Mouse (Mus musculus) C2C12 (cell line): ENCODE data around the gene Cux2. TPM values are rescaled to one million over a fixed set of nuclear protein-coding genes. Genes with fewer than 3 reads are reported as not detected.

ENCODE experiments used
- H3K27me3 ChIP-seq: one replicate; pipeline ENCODE4 v1.6.1; 2011; ENCODE audit not compliant: control insufficient read depth, insufficient read depth, insufficient read length
- H3K36me3 ChIP-seq: one replicate; pipeline ENCODE4 v1.6.1; 2011; ENCODE audit not compliant: control insufficient read depth, insufficient read depth
- H3K4me3 ChIP-seq: one replicate; pipeline ENCODE4 v1.5.1; 2011; ENCODE audit warnings: mild to moderate bottlenecking, control low read depth; ENCODE audit not compliant: poor library complexity, insufficient read depth, severe bottlenecking
- H3K79me2 ChIP-seq: one replicate; pipeline ENCODE4 v1.6.1; 2011; ENCODE audit not compliant: control insufficient read depth, insufficient read depth
- H3K79me3 ChIP-seq: one replicate; pipeline ENCODE4 v1.6.1; 2011; ENCODE audit warnings: low read depth, control low read depth
- H3ac ChIP-seq: one replicate; pipeline ENCODE3; 2011; ENCODE audit warnings: low read depth; ENCODE audit not compliant: control insufficient read depth, insufficient read length
- CEBPB ChIP-seq: IDR thresholded peaks from one replicate; pipeline ENCODE4 v1.6.1; 2011; ENCODE audit warnings: low read depth, mild to moderate bottlenecking, control low read depth, moderate library complexity
- CTCF ChIP-seq: IDR thresholded peaks from one replicate; pipeline ENCODE4 v1.5.1; 2011; ENCODE audit not compliant: control insufficient read depth, insufficient read depth, insufficient read length
- FOSL1 ChIP-seq: IDR thresholded peaks from one replicate; pipeline ENCODE4 v1.8.0; 2011; ENCODE audit warnings: mild to moderate bottlenecking, low read length; ENCODE audit not compliant: poor library complexity, insufficient read depth, severe bottlenecking
- MAX ChIP-seq: IDR thresholded peaks from one replicate; pipeline ENCODE4 v1.6.1; 2011; ENCODE audit warnings: mild to moderate bottlenecking, control low read depth
- MYOD1 ChIP-seq: IDR thresholded peaks from one replicate; pipeline ENCODE4 v1.6.1; 2011; ENCODE audit warnings: low read depth; ENCODE audit not compliant: control insufficient read depth, insufficient read length
- MYOG ChIP-seq: IDR thresholded peaks from one replicate; pipeline ENCODE4 v1.6.1; 2011; ENCODE audit not compliant: control insufficient read depth, insufficient read length; ENCODE audit errors: extremely low read depth
- USF1 ChIP-seq: IDR thresholded peaks from one replicate; pipeline ENCODE4 v1.6.1; 2011; ENCODE audit warnings: low read depth, mild to moderate bottlenecking, control low read depth, moderate library complexity
- polyA plus RNA-seq: library from polyadenylated mRNA; unstranded; fragments of >200 nt; fragmentation: generic; extraction: Trizol; gene quantifications from one replicate; pipeline ENCODE4 v1.2.1, GENCODE M21; 2012; ENCODE audit warnings: missing spikeins

Cux2 gene
- polyA plus RNA-seq, 1 experiment = 0.08 TPM

GRCm38 (mm10) chr5:121916813-121917212 is 133.1 kb downstream of the Cux2 start:
- TF ChIP-seq CEBPB = no peak
- no peak for TF ChIP-seq MAX
- TF ChIP-seq FOSL1 = no peak
- no peak for TF ChIP-seq MYOG
- TF ChIP-seq USF1 = no peak
- no peak for TF ChIP-seq MYOD1
- TF ChIP-seq CTCF = no peak
- Histone ChIP-seq H3K27me3 (peaks cover 74% of the 10 kb centered on the region), H3K4me3 (no peak overlapping the region), H3K79me3 (no peaks in the 10 kb centered on the region), H3ac (no peak overlapping the region), H3K79me2 (no peaks in the 10 kb centered on the region), H3K36me3 (no peaks in the 10 kb centered on the region)

GRCm38 (mm10) chr5:121913999-121914398 is 135.9 kb downstream of the Cux2 start:
- no peaks in the 10 kb centered on the region for H3K79me2 ChIP-seq
- H3ac ChIP-seq = no peak overlapping the region
- H3K79me3 ChIP-seq = no peaks in the 10 kb centered on the region
- H3K36me3 ChIP-seq = no peaks in the 10 kb centered on the region
- no peak overlapping the region for H3K4me3 ChIP-seq
- no peak for TF ChIP-seq MYOD1
- TF ChIP-seq FOSL1 = no peak
- TF ChIP-seq CTCF = no peak
- TF ChIP-seq MYOG = no peak
- peaks cover 68% of the 10 kb centered on the region for H3K27me3 ChIP-seq

- Histone ChIP-seq H3ac (no peak overlapping the region), H3K27me3 (peaks cover 83% of the 10 kb centered on the region), H3K4me3 (no peak overlapping the region), H3K79me3 (no peaks in the 10 kb centered on the region), H3K79me2 (no peaks in the 10 kb centered on the region), H3K36me3 (no peaks in the 10 kb centered on the region)
- TF ChIP-seq MYOG (no peak), CTCF (no peak), CEBPB (no peak), MYOD1 (no peak), USF1 (no peak), FOSL1 (no peak), MAX (no peak)
Measured at GRCm38 (mm10) chr5:121909226-121909985, 140.5 kb downstream of the Cux2 start.

- TF ChIP-seq FOSL1 (no peak), CTCF (no peak), MYOD1 (no peak), MYOG (no peak), USF1 (no peak), MAX (no peak), CEBPB (no peak)
- H3K27me3 ChIP-seq = peaks cover 87% of the 10 kb centered on the region
- no peaks in the 10 kb centered on the region for H3K79me3 ChIP-seq
Measured at GRCm38 (mm10) chr5:121905671-121906070, 144.2 kb downstream of the Cux2 start.

GRCm38 (mm10) chr5:121904799-121905198 is 145.1 kb downstream of the Cux2 start:
- no peak overlapping the region for H3K4me3 ChIP-seq
- TF ChIP-seq MYOD1 (no peak), FOSL1 (no peak), MYOG (no peak), CEBPB (no peak), MAX (no peak)
- H3K27me3 ChIP-seq = peaks cover 80% of the 10 kb centered on the region
- H3K79me3 ChIP-seq = no peaks in the 10 kb centered on the region
- no peak overlapping the region for H3ac ChIP-seq
- H3K36me3 ChIP-seq = no peaks in the 10 kb centered on the region
- H3K79me2 ChIP-seq = no peaks in the 10 kb centered on the region

More at GRCm38 (mm10) chr5:121905671-121906070, 144.2 kb downstream of the Cux2 start:
- H3K4me3 ChIP-seq = no peak overlapping the region
- H3K79me2 ChIP-seq = no peaks in the 10 kb centered on the region
- no peak overlapping the region for H3ac ChIP-seq
- no peaks in the 10 kb centered on the region for H3K36me3 ChIP-seq
